Mouse (Mus musculus): ENCODE data around the gene Scml4. TPM values are rescaled to one million over a fixed set of nuclear protein-coding genes. Genes with fewer than 3 reads are reported as not detected.

The Scml4 gene
- polyA plus RNA-seq, 1 experiment, result not detected

DNA sequence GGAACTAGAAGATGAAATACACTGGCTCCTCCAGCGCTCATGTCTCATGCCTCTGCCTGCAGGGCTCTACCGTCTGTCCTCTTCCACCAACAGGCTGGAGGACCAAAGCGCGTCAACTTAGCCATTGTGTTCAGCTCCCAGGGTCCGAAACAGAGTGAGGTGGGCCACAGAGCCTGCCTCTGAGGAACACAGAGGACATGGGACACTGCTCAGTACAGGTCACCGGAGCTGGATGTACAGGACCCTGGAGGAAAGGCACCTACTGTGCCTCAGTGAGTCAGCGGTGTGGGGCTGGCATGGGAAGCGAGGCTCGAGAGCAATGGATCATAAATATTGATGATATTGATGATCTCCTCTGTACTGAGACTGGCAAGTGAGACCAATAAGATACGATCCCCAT is 139.2 kb downstream of the Scml4 start:
- no peaks in the 10 kb centered on the region for H3K36me3 ChIP-seq (ENCODE audit: control insufficient read depth)
- H3K4me1 ChIP-seq (ENCODE audit: control insufficient read depth), result no peaks in the 10 kb centered on the region
- H3K4me3 ChIP-seq (replicated peaks), result no peak overlapping the region
- H3K27me3 ChIP-seq (ENCODE audit: control insufficient read depth), result peaks cover 30% of the 10 kb centered on the region
- TF ChIP-seq GATA1 (IDR thresholded peaks at IDR 0.05; ENCODE audit: low read length) (no peak), TAL1 (IDR thresholded peaks at IDR 0.05; ENCODE audit: low read length) (no peak)
- H3K9me3 ChIP-seq (ENCODE audit: control insufficient read depth, low read length), result no peaks in the 10 kb centered on the region

DNA sequence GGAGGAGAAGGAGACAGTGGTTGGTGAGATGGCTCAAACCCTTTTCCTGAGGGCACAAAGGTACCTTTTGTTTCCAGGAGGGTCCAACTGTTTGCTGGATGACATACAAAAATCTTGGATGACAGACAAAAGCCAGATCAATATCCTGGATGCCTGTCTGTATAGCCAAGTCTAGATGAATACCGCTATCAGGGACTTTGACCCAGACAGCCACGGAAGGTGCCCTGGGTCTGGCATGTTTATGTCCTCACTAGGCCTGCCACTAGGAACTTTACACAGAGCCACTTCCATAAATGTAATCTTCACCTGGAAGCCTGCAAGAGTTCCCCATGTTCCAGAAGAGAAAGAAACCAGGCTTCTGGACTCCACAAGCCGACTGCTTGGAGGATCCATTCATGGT is 141.3 kb downstream of the Scml4 start:
- no peak overlapping the region for H3K4me3 ChIP-seq (replicated peaks)
- TF ChIP-seq TAL1 (IDR thresholded peaks at IDR 0.05; ENCODE audit: low read length) (no peak), GATA1 (IDR thresholded peaks at IDR 0.05; ENCODE audit: low read length) (no peak)

DNA sequence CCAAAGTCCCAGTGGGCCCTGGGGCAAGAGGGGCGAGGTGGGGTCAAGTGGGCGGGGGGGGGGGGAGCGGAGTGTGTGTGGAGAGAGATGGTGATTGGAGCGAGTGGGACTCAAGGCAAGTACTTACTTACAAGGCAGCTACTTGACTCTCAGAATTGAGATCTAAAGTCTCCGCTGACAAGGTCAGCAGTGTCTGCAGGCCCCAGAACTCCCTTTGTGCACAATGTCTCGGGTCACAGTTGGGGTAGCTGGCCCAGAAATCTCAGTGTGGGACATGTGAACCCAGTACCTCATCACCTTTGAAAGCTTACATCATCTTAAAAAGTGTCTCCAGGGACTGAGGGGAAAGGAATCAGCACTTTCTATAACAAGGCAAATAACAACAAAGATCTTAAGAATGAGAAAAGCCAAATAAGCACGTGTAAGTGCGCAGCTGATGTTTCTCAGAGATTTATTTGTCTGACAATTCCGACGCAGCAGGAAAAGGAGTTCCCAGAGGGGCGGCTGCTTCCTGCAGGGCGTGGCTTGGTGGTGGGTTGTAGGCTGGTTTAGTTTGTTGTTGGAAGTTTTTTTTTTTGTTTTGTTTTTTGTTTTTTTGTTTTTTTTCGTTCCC is 142.0 kb downstream of the Scml4 start:
- Histone ChIP-seq H3K9me3 (ENCODE audit: control insufficient read depth, low read length) (no peaks in the 10 kb centered on the region), H3K4me3 (replicated peaks) (no peak overlapping the region)

More for the DNA sequence above, 141.3 kb downstream of the Scml4 start:
- Histone ChIP-seq H3K9me3 (ENCODE audit: control insufficient read depth, low read length) (no peaks in the 10 kb centered on the region), H3K36me3 (ENCODE audit: control insufficient read depth) (no peaks in the 10 kb centered on the region), H3K4me1 (ENCODE audit: control insufficient read depth) (no peaks in the 10 kb centered on the region), H3K27me3 (ENCODE audit: control insufficient read depth) (peaks cover 27% of the 10 kb centered on the region)

DNA sequence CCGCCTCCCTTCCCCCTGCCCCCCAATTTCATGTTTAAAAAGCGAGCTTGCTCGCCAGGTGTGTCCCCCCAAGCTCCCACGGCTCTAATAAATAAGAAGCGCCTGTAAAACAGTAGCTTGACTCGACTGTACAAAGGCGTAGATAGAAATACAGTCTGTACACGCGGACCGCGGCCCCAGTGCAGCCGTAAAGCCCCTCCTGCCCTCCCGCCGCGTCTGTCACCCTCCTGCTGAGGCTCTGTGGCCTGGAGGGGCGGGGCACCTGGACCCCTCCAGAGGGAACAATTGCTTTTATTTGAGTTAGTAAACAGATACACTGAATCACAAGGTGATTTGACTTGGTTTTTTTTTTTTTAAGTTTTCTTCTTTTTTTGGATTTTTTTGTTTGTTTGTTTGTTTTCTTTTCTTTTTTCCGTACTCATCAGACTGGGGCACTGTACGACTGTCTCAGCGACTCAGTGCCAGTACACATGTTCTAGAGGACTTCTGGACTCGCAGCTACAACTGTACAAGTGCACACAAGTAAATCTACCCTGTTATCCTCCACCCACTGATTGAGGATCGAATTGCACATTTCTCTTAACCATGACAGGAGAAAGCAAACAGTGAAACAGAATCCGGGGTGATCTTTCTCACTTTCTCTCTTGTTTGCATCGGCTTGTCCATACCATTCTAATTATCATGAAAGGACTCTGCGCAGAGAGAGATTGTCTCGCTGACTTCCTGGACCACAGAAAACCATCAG is 142.7 kb downstream of the Scml4 start:
- H3K4me1 ChIP-seq (ENCODE audit: control insufficient read depth), result no peaks in the 10 kb centered on the region
- H3K36me3 ChIP-seq (ENCODE audit: control insufficient read depth), result no peaks in the 10 kb centered on the region
- no peaks in the 10 kb centered on the region for H3K9me3 ChIP-seq (ENCODE audit: control insufficient read depth, low read length)
- peaks cover 27% of the 10 kb centered on the region for H3K27me3 ChIP-seq (ENCODE audit: control insufficient read depth)
- TF ChIP-seq TAL1 (IDR thresholded peaks at IDR 0.05; ENCODE audit: low read length) (no peak), GATA1 (IDR thresholded peaks at IDR 0.05; ENCODE audit: low read length) (no peak)
- no peak overlapping the region for H3K4me3 ChIP-seq (replicated peaks)

More for the DNA sequence above, 142.0 kb downstream of the Scml4 start:
- no peak for TF ChIP-seq GATA1 (IDR thresholded peaks at IDR 0.05; ENCODE audit: low read length)
- TF ChIP-seq TAL1 (IDR thresholded peaks at IDR 0.05; ENCODE audit: low read length), result no peak
- Histone ChIP-seq H3K4me1 (ENCODE audit: control insufficient read depth) (no peaks in the 10 kb centered on the region), H3K36me3 (ENCODE audit: control insufficient read depth) (no peaks in the 10 kb centered on the region), H3K27me3 (ENCODE audit: control insufficient read depth) (peaks cover 27% of the 10 kb centered on the region)

DNA sequence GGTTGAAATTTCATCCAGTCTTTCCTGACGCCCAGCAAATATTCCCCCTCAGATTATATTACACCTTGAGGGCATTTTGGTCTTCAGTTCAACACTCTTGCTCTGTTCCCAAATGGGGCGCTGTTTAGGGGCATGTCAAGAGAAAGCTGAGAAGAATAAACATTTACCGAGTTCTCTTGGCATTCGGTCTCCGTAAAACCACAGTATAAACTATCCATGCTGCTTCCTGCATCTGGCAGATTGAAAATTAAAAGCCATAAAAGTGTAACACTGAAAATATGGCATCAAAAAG is 143.2 kb downstream of the Scml4 start:
- H3K36me3 ChIP-seq (ENCODE audit: control insufficient read depth), result no peaks in the 10 kb centered on the region
- TF ChIP-seq TAL1 (IDR thresholded peaks at IDR 0.05; ENCODE audit: low read length) (no peak), GATA1 (IDR thresholded peaks at IDR 0.05; ENCODE audit: low read length) (no peak)
- H3K4me1 ChIP-seq (ENCODE audit: control insufficient read depth), result no peaks in the 10 kb centered on the region
- peaks cover 27% of the 10 kb centered on the region for H3K27me3 ChIP-seq (ENCODE audit: control insufficient read depth)
- H3K4me3 ChIP-seq (replicated peaks), result no peak overlapping the region
- no peaks in the 10 kb centered on the region for H3K9me3 ChIP-seq (ENCODE audit: control insufficient read depth, low read length)

DNA sequence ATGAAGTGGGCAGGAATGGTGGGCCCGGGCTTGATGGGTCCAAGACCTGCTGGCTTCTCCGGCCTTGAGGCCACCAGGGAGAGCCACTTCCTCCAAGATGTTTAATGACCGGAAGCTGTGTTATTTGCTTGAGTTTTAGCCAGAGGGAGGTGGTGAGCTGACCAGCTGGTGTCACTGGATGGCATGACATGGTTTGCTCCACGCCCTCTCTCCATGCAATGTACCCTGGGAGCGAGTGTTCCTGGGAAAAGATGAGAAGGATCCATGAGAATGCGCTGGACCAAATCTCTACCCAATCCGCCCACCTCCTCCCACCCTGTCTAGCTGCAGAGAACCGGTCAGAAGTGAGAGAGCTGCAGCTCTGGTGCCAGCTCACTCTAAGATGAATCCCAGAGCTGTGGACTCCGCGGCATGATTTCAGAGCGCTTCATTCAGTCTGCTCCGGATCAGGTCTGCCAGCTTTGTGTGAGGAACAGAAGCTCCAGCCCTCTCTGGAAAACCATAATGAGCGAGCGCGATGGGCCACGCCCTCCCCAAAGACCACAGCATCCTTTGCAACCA is 144.1 kb downstream of the Scml4 start:
- H3K36me3 ChIP-seq (ENCODE audit: control insufficient read depth), result no peaks in the 10 kb centered on the region
- H3K9me3 ChIP-seq (ENCODE audit: control insufficient read depth, low read length), result no peaks in the 10 kb centered on the region
- TF ChIP-seq TAL1 (IDR thresholded peaks at IDR 0.05; ENCODE audit: low read length), result no peak
- no peak for TF ChIP-seq GATA1 (IDR thresholded peaks at IDR 0.05; ENCODE audit: low read length)
- no peak overlapping the region for H3K4me3 ChIP-seq (replicated peaks)
- H3K4me1 ChIP-seq (ENCODE audit: control insufficient read depth), result no peaks in the 10 kb centered on the region
- H3K27me3 ChIP-seq (ENCODE audit: control insufficient read depth), result peaks cover 27% of the 10 kb centered on the region

DNA sequence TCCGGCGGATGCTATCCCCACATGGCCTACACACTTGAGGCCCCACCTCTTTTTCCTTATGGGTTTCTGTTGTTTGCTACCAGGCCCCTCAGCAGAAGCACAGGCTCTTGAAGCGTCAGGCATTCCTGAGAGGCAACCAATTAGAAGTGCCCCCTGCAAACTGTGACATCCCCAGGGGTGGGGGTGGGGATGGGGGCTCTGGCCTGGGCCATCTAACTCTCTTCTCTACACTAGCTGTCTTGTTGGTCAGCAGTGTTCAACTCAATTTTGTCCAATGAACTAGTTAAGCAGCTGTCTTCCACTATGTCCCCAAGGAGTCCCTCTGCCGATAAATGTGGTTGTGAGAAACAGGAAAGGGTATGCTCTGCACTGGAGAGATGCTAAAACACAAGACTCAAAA is 144.9 kb downstream of the Scml4 start:
- TF ChIP-seq GATA1 (IDR thresholded peaks at IDR 0.05; ENCODE audit: low read length) (no peak), TAL1 (IDR thresholded peaks at IDR 0.05; ENCODE audit: low read length) (no peak)
- Histone ChIP-seq H3K27me3 (ENCODE audit: control insufficient read depth) (peaks cover 27% of the 10 kb centered on the region), H3K36me3 (ENCODE audit: control insufficient read depth) (no peaks in the 10 kb centered on the region), H3K9me3 (ENCODE audit: control insufficient read depth, low read length) (no peaks in the 10 kb centered on the region), H3K4me1 (ENCODE audit: control insufficient read depth) (no peaks in the 10 kb centered on the region), H3K4me3 (replicated peaks) (no peak overlapping the region)

DNA sequence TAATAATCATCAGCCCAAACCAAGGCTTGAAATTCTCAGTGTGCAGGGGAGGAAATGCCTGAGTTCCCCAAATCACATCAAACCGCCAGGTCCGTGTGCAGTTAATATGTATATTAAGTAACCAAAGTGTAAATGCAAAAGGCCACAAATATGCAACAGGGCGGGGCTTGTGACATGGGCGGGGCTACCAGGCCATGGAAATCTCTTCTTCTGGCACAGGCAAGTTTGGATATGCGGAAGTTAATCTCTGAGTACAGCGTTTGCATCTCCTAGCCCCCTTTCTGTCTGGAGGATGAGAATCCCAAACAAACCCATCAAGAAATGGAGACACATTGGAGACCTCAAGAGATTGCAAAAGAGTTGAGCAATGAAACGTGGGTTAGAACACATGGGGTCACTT is 145.5 kb downstream of the Scml4 start:
- Histone ChIP-seq H3K4me1 (ENCODE audit: control insufficient read depth) (no peaks in the 10 kb centered on the region), H3K4me3 (replicated peaks) (no peak overlapping the region), H3K36me3 (ENCODE audit: control insufficient read depth) (no peaks in the 10 kb centered on the region), H3K27me3 (ENCODE audit: control insufficient read depth) (peaks cover 27% of the 10 kb centered on the region), H3K9me3 (ENCODE audit: control insufficient read depth, low read length) (no peaks in the 10 kb centered on the region)
- TF ChIP-seq TAL1 (IDR thresholded peaks at IDR 0.05; ENCODE audit: low read length) (no peak), GATA1 (IDR thresholded peaks at IDR 0.05; ENCODE audit: low read length) (no peak)

DNA sequence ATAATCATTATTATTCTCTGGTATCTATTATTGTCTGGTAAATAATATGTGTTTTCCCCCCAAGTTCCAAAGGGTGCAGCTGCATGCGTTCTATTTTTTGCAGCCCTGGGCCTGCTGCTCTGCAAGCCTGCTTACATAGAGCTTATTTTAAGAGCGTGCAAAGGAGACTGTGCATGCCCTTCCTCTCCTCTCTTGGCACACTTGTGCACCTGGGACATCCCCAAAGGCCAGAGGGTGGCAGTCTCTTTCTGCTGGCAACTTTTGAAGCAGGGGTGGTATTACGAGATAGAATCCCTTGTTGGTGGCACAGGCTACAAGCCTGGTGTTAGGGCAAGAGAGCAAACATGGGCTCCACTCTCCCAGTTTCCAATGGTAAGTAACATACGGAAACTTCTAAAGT is 146.4 kb downstream of the Scml4 start:
- TF ChIP-seq TAL1 (IDR thresholded peaks at IDR 0.05; ENCODE audit: low read length) (no peak), GATA1 (IDR thresholded peaks at IDR 0.05; ENCODE audit: low read length) (no peak)
- Histone ChIP-seq H3K4me1 (ENCODE audit: control insufficient read depth) (no peaks in the 10 kb centered on the region), H3K36me3 (ENCODE audit: control insufficient read depth) (no peaks in the 10 kb centered on the region), H3K27me3 (ENCODE audit: control insufficient read depth) (peaks cover 24% of the 10 kb centered on the region), H3K9me3 (ENCODE audit: control insufficient read depth, low read length) (no peaks in the 10 kb centered on the region), H3K4me3 (replicated peaks) (no peak overlapping the region)

Data from erythroblast, embryonic 14.5 days (primary cell).